Comparison of ENCODE assay signal across 22 mouse cellular contexts in genomic region chr2:128175625-128176024, GRCm38 (mm10). TPM values are rescaled to one million over a fixed set of nuclear protein-coding genes. Genes with fewer than 3 reads are reported as not detected.
DNase-seq lines count a peak whose midpoint lies in the region; ATAC-seq and TF ChIP-seq lines count a peak whose summit lies in the region.
"Had no signal": no experiment of that assay in that cellular context is flagged by ENCODE, and none has a peak within 500 bp of the region (broad histone marks: within the 10 kb centered on the region; RNA-seq: fewer than 3 reads in every experiment).

No protein-coding gene starts in this region.

- H3K36me3 ChIP-seq in liver, embryonic 15.5 days (replicated peaks): no peaks in the 10 kb centered on the region
- no peaks in the 10 kb centered on the region for H3K36me3 ChIP-seq in liver, embryonic 11.5 days (ENCODE audit: control insufficient read depth, insufficient read depth, low read length)
- no peaks in the 10 kb centered on the region for H3K36me3 ChIP-seq in midbrain, embryonic 10.5 days
- no peaks in the 10 kb centered on the region for H3K36me3 ChIP-seq in midbrain, embryonic 16.5 days (ENCODE audit: control insufficient read depth, insufficient read depth, low read length)
- no peaks in the 10 kb centered on the region for H3K36me3 ChIP-seq in liver, postnatal 0 days (replicated peaks; ENCODE audit: insufficient read depth, low read length)
- H3K36me3 ChIP-seq: embryonic facial prominence, embryonic 10.5 days; embryonic facial prominence, embryonic 12.5 days; forebrain, embryonic 15.5 days had no signal

- H3K9me3 ChIP-seq in liver, embryonic 15.5 days (replicated peaks): no peaks in the 10 kb centered on the region
- no peaks in the 10 kb centered on the region for H3K9me3 ChIP-seq in liver, embryonic 11.5 days (ENCODE audit: control insufficient read depth, low read length)
- no peaks in the 10 kb centered on the region for H3K9me3 ChIP-seq in midbrain, embryonic 10.5 days (replicated peaks)
- H3K9me3 ChIP-seq in midbrain, embryonic 16.5 days (replicated peaks; ENCODE audit: control insufficient read depth, low read length, poor library complexity, severe bottlenecking): no peaks in the 10 kb centered on the region
- H3K9me3 ChIP-seq in liver, postnatal 0 days (ENCODE audit: low read length): no peaks in the 10 kb centered on the region
- H3K9me3 ChIP-seq: embryonic facial prominence, embryonic 10.5 days; embryonic facial prominence, embryonic 12.5 days; forebrain, embryonic 13.5 days; forebrain, embryonic 15.5 days had no signal

- no peak for TF ChIP-seq EP300 in liver, postnatal 0 days (IDR thresholded peaks at IDR 0.05; ENCODE audit: low read depth)

- no peak overlapping the region for H3K9ac ChIP-seq in liver, embryonic 15.5 days
- no peak overlapping the region for H3K9ac ChIP-seq in liver, embryonic 11.5 days (ENCODE audit: low read depth, low read length)
- H3K9ac ChIP-seq in midbrain, embryonic 16.5 days (ENCODE audit: low read depth, low read length): no peak overlapping the region
- H3K9ac ChIP-seq in liver, postnatal 0 days (replicated peaks): peak overlapping the region; percentile 35; the same call in 1 of the 2 replicates
- H3K9ac ChIP-seq: embryonic facial prominence, embryonic 12.5 days; forebrain, embryonic 13.5 days; forebrain, embryonic 15.5 days; forebrain, postnatal 0 days had no signal

- no peak for ATAC-seq in CD4-positive, CD25-positive, alpha-beta regulatory T cell, adult 4 months
- no peak for ATAC-seq in liver, embryonic 15.5 days (ENCODE audit: insufficient read depth)
- ATAC-seq in liver, embryonic 11.5 days (replicated peaks; ENCODE audit: low FRiP score): no peak
- ATAC-seq in midbrain, embryonic 16.5 days: no peak
- ATAC-seq in liver, postnatal 0 days: no peak
- ATAC-seq: forebrain, embryonic 15.5 days; forebrain, postnatal 0 days had no signal

- no peak overlapping the region for H3K4me3 ChIP-seq in liver, embryonic 15.5 days (replicated peaks)
- no peak overlapping the region for H3K4me3 ChIP-seq in liver, embryonic 11.5 days (ENCODE audit: low read depth, low read length)
- H3K4me3 ChIP-seq in midbrain, embryonic 10.5 days: no peak overlapping the region
- H3K4me3 ChIP-seq in midbrain, embryonic 16.5 days (ENCODE audit: low read depth, low read length): no peak overlapping the region
- H3K4me3 ChIP-seq in liver, postnatal 0 days (ENCODE audit: low read depth, low read length): no peak overlapping the region
- H3K4me3 ChIP-seq: embryonic facial prominence, embryonic 10.5 days; embryonic facial prominence, embryonic 12.5 days; forebrain, embryonic 13.5 days; forebrain, embryonic 15.5 days had no signal

- no peak for TF ChIP-seq CTCF in liver, postnatal 0 days (IDR thresholded peaks at IDR 0.05; ENCODE audit: low read depth)

- peak; percentile 15 for DNase-seq in CD4-positive, CD25-positive, alpha-beta regulatory T cell, adult 2 months (ENCODE audit: low read depth, low spot score)
- no peak for DNase-seq in liver, embryonic 11.5 days (ENCODE audit: low spot score)
- DNase-seq in midbrain, embryonic 10.5 days (ENCODE audit: low spot score): no peak
- DNase-seq in liver, postnatal 0 days: no peak
- no peak for DNase-seq in cerebellum, postnatal 14 days
- DNase-seq: adrenal gland, adult 2 months; adrenal gland, postnatal 10 days; adrenal gland, postnatal 25 days; B cell, adult 2 months; cerebellum, adult 11 months; cerebellum, adult 18-20 months; cerebellum, adult 8-10 months; cerebellum, adult 9-11 months; cerebellum, postnatal 25 days; forebrain, postnatal 0 days had no signal

- peak overlapping the region; percentile 74; the same call in 1 of the 2 replicates for H3K27ac ChIP-seq in liver, embryonic 15.5 days (replicated peaks)
- H3K27ac ChIP-seq in liver, embryonic 11.5 days (ENCODE audit: low read depth, low read length): no peak overlapping the region
- H3K27ac ChIP-seq in midbrain, embryonic 10.5 days (replicated peaks): 0 out of 2 replicates have a peak overlapping the region, but pooled peaks have one; percentile 13
- no peak overlapping the region for H3K27ac ChIP-seq in midbrain, embryonic 16.5 days (ENCODE audit: low read length)
- peak overlapping the region; percentile 92 for H3K27ac ChIP-seq in liver, postnatal 0 days (ENCODE audit: low read depth)
- H3K27ac ChIP-seq: embryonic facial prominence, embryonic 10.5 days; embryonic facial prominence, embryonic 12.5 days; forebrain, embryonic 13.5 days; forebrain, embryonic 15.5 days had no signal

- no peaks in the 10 kb centered on the region for H3K27me3 ChIP-seq in liver, embryonic 15.5 days
- no peaks in the 10 kb centered on the region for H3K27me3 ChIP-seq in liver, embryonic 11.5 days (replicated peaks; ENCODE audit: control insufficient read depth, insufficient read depth, low read length)
- no peaks in the 10 kb centered on the region for H3K27me3 ChIP-seq in midbrain, embryonic 10.5 days (ENCODE audit: low read depth, poor library complexity, severe bottlenecking)
- H3K27me3 ChIP-seq in midbrain, embryonic 16.5 days (ENCODE audit: control insufficient read depth, insufficient read depth, low read depth, low read length): no peaks in the 10 kb centered on the region
- H3K27me3 ChIP-seq in liver, postnatal 0 days (ENCODE audit: insufficient read depth, low read length): no peaks in the 10 kb centered on the region
- H3K27me3 ChIP-seq: embryonic facial prominence, embryonic 12.5 days; forebrain, embryonic 13.5 days; forebrain, embryonic 15.5 days had no signal

- peaks cover 63% of the 10 kb centered on the region for H3K4me1 ChIP-seq in liver, embryonic 15.5 days (replicated peaks)
- peaks cover 30% of the 10 kb centered on the region for H3K4me1 ChIP-seq in liver, embryonic 11.5 days (replicated peaks; ENCODE audit: control insufficient read depth, insufficient read depth, low read length)
- H3K4me1 ChIP-seq in midbrain, embryonic 10.5 days: peaks cover 47% of the 10 kb centered on the region
- H3K4me1 ChIP-seq in midbrain, embryonic 16.5 days (ENCODE audit: control insufficient read depth, insufficient read depth, low read length): peaks cover 10% of the 10 kb centered on the region
- H3K4me1 ChIP-seq in liver, postnatal 0 days (ENCODE audit: insufficient read depth): peaks cover 45% of the 10 kb centered on the region

- no peak overlapping the region for H3K4me2 ChIP-seq in liver, embryonic 15.5 days
- no peak overlapping the region for H3K4me2 ChIP-seq in liver, embryonic 11.5 days
- no peak overlapping the region for H3K4me2 ChIP-seq in midbrain, embryonic 16.5 days (ENCODE audit: low read length)
- H3K4me2 ChIP-seq in liver, postnatal 0 days (ENCODE audit: low read depth, low read length): no peak overlapping the region
- H3K4me2 ChIP-seq: embryonic facial prominence, embryonic 12.5 days; forebrain, embryonic 13.5 days; forebrain, embryonic 15.5 days had no signal

- WGBS in liver, embryonic 15.5 days (ENCODE audit: insufficient replicate concordance): 72% methylated on average over 6 of the region's 6 CpGs
- WGBS in liver, embryonic 11.5 days: 86% methylated on average over 6 of the region's 6 CpGs
- WGBS in midbrain, embryonic 10.5 days: 91% methylated on average over 6 of the region's 6 CpGs
- 94% methylated on average over 6 of the region's 6 CpGs for WGBS in midbrain, embryonic 16.5 days
- WGBS in liver, postnatal 0 days (ENCODE audit: insufficient replicate concordance): 79% methylated on average over 6 of the region's 6 CpGs

RNA-seq across cellular contexts. Expression of gene Bcl2l11, which starts 49.8 kb away (rescaled TPM):
- polyA plus RNA-seq in CD4-positive, CD25-positive, alpha-beta regulatory T cell, adult 4 months (2017; shearing (Covaris generic)): 10 to 100 TPM; 15.3 to 16.9 TPM
- polyA plus RNA-seq in liver, embryonic 15.5 days (2015; fragmentation: Nextera tagmentation; extraction: Ambion mirVana): 4.9 and 6.1 TPM in 2 replicates
- polyA plus RNA-seq in liver, embryonic 11.5 days (2014; fragmentation: Nextera tagmentation; extraction: Ambion mirVana): 15.1 and 15.3 TPM in 2 replicates
- 25.0 and 25.1 TPM in 2 replicates for polyA plus RNA-seq in midbrain, embryonic 10.5 days (2016; fragmentation: Nextera tagmentation; extraction: Ambion mirVana)
- polyA plus RNA-seq in midbrain, embryonic 16.5 days (2015; fragmentation: Nextera tagmentation; extraction: Ambion mirVana): 7.4 and 9.4 TPM in 2 replicates
- polyA plus RNA-seq in liver, postnatal 0 days (2015; fragmentation: Nextera tagmentation; extraction: Ambion mirVana): 6.4 and 6.5 TPM in 2 replicates

Comparison
In these comparisons a context has a peak if more than half of its experiments do, and no peak if none do; other contexts are left out.
1. H3K27ac ChIP-seq: peak in liver, embryonic 15.5 days (single experiment), midbrain, embryonic 10.5 days (single experiment) and liver, postnatal 0 days (single experiment); none in liver, embryonic 11.5 days (single experiment) and midbrain, embryonic 16.5 days (single experiment).